Mouse (Mus musculus) brain, embryonic 18.5 days (tissue): ENCODE measurements around the gene Clpp.

Source experiments
- DNase-seq: peaks from one replicate; pipeline ENCODE4 v3.0.0-alpha.2; 2012; ENCODE audit warnings: low read depth, low spot score

Clpp gene

GRCm38 (mm10) chr17:56990115-56990746 lies at the start of gene Clpp:
Gene Clpp (plus strand): TSS chr17:56990305.
- DNase-seq: peak; percentile 95

- DNase-seq: no peak
Measured at GRCm38 (mm10) chr17:56950915-56951314, 39.2 kb upstream of the Clpp start.

DNA sequence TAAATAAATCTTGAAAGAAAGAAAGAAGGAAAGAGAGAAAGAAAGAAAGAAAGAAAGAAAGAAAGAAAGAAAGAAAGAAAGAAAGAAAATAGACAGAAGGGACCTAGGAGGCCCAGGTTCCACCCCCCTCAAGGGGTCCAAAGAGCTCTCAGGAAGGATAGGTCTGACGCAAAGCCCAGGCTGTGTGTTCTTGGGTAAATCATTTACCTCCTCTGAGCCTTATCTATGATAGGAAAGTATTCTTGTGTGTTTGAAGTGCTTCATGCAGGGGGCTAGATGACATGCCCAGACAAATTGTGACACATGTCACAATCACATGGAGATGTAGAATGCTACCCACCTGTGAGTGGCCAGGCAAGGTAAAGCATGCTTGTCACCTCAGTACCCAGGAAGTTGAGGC lies 37.5 kb upstream of the Clpp start:
- no peak for DNase-seq

DNA sequence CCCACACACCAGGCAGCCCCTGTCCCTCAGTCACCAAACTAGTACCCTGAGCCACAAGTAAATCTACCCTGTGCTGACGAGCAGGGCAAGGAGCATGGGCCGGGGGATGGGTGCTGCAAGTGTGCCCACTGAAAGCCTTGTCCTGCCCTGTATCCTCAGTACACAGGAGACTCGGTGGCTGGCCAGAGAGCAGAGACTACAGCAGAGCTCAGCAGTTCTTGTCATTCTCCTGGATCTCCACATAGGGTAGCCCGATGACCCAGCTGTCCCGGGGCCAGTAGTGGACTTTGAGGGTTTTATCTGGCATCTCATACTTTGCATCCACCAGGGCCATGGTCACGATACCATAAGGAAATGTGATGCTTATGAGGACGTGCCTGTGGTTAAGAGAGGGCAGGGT lies 35.2 kb upstream of the Clpp start:
- DNase-seq: no peak

- DNase-seq: no peak
Measured at GRCm38 (mm10) chr17:56957763-56958429, 32.2 kb upstream of the Clpp start.

GRCm38 (mm10) chr17:56958667-56959066 lies 31.4 kb upstream of the Clpp start:
- no peak for DNase-seq

- no peak for DNase-seq
Measured at GRCm38 (mm10) chr17:56961880-56962279, 28.2 kb upstream of the Clpp start.

- no peak for DNase-seq
Measured at GRCm38 (mm10) chr17:56962642-56963405, 27.3 kb upstream of the Clpp start.

DNA sequence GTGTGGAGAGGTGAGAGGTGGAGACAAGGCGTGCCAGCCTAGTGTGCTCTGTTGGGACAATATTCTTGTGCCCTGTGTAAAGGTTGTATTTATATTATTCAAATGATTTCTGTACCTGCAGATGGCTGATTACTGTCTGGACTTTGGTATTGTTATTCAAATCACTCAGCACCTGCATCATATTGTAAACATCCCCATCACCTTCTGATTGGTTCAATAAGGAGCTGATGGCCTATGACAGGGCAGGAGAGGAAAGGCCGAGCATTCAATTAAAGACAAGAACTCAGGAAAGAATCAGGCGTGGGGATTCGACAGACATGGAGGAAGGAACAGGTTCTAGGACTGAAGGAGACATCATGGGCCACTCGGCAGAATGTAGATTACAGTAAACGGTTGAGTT lies 26.5 kb upstream of the Clpp start:
- no peak for DNase-seq

- DNase-seq: no peak
Measured at GRCm38 (mm10) chr17:56969321-56969720, 20.8 kb upstream of the Clpp start.

DNA sequence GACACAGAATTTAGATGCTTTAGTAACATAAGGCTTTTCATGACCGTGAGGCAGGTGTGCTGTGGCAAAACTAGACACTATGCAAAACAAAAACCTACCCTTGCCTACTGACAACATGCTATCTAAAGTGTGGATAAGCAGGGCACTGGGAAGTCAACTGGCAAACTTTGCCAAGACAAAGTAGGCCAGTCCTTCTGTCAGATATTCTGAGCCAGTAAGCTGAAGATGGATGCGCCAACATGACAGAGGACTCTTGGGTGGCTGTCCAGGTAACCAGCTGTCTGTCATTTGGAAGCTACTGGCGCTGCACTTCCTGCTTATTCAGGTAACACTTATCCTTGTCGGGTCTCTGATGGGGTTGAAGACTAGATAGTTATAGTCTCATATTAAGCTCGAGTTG lies 20.0 kb upstream of the Clpp start:
- DNase-seq: no peak

DNA sequence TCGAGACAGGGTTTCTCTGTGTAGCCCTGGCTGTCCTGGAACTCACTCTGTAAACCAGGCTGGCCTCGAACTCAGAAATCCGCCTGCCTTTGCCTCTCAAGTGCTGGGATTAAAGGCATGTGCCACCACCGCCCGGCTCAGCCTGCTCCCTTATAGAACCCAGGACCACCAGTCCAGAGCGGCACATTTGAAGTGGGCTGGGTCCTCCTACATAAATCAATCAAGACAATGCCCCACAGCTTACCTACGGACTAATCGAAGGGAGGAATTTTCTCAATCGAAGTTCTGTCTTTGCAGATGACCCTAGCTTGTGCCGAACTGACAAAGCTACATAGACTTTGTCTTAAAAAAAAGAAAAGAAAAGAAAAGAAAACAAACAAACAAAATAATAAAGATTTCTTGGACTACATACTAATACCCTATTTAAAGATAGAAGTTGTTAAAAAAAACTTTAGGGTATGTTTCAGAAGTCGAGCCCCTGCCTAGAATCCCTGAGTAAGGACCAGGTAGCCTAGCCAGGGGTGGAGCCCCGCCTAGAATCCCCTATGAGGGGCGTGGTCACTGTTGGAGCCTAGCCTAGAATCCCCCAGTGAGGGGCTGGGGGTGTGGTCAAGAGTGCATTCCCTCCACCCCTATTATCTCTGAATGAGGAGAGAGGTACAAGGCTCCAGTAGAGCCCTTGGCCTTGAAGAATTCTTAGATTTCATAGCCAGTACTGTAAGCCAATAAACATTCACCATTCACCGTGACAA lies 16.0 kb upstream of the Clpp start:
- no peak for DNase-seq

DNA sequence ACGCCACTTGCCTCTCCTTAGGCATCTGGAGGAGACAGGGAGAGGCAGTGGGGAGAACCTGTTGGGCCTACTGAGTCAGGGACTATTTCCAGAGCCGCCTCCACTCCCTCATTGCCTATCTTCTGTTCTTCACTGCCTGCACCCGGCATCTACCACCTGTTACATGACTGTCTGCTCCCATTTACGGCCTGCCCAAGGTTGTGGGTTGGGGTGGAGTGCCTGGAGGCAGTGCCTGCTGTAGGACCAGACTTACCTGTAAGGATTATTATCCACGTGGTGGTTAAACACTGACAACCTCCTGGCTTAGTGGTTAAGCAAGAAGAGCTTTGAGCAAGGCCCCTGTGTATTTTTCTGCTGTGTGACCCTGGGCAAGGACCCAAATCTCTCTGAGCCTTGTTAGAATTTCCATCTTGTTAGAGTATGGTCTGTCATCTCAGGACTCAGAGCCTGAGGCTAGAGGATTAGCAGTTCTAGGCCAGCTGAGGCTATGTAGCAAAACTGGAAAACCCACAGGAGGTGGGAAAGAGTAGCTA lies 15.3 kb upstream of the Clpp start:
- no peak for DNase-seq

- no peak for DNase-seq
Measured at GRCm38 (mm10) chr17:56975391-56975790, 14.7 kb upstream of the Clpp start.

DNA sequence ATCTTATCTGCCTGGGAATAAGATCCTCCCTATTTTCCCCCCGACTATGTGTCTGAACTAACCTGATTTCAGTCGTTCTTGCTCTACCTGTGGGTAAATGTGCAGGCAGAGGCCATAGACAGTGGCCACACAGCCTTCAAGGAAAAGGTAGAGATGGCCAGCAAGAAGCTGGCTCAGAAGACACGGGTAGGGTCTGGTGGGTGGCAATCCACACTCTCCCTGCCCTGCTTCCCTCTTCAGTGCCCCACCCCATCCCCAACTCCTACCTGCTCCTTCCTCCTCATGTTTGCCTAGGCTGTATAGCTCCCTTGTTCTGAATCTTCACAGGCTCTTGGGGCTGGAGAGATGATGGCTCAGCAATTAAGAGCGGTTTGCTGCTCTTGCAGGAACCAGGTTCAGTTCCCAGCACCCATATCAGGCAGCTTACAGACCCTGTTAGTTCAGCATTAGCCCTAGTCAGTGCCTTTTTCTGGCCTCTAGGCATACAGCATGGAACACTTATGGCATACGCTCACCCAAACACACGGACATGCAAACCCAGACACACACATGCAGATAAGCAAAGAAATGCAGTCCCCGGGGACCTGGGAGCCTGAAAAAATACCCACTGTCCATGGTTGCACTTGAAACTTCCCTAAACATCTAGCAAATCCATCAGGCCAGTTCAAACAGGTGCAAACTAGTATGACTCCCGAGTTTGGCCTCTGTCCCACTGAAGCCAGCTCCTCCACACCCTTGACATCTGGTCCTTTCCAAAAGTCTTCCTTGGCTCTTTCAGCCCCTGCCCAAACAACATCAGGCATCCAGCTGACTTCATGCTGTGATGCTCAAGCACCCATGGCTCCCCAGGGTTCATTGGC lies 13.3 kb upstream of the Clpp start:
- no peak for DNase-seq

- DNase-seq: no peak
Measured at GRCm38 (mm10) chr17:56979524-56979923, 10.6 kb upstream of the Clpp start.

DNA sequence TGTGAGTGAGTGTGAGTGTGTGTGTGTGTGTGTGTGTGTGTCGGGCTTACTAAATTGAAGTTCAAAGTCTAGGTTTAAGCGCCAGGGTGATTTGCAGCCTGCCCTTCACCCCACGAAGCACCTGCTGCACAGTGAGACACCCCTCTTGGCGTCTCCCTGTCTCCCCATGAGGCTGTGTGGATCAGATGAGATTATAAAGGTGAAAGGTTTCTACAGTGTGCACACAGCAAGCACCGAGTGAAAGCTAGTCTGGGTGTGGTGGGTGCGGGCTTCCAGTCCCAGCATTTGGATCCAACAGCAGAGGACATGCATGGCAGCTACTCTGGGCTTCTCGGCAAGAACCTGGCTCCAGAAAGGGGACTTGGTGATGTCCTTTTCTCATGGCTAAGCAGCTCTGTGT lies 9.1 kb upstream of the Clpp start:
- DNase-seq: no peak

GRCm38 (mm10) chr17:56982013-56982412 lies 8.1 kb upstream of the Clpp start, which contains the start of gene Acer1:
Gene Acer1 (minus strand): TSS chr17:56982126.
- DNase-seq: no peak

DNA sequence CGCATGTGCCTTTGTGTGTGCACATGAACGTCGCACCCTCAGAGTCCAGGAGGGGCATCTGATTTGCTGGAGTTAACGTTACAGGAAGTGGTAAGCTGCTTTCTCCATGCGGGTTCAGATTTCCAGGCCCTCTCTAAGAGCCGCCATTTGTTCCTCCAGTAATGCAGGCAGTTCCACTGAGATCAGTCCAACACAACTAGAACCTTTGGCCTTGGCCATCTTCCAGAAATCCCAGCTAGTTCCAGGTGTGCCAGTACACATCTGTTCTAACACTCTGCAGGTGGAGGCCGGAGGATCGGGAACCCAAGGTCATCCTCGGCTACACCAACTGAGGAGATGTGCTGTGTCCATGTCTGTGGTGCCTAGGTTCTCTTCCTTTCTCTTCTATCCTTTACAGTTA lies 5.2 kb upstream of the Clpp start:
- no peak for DNase-seq

DNA sequence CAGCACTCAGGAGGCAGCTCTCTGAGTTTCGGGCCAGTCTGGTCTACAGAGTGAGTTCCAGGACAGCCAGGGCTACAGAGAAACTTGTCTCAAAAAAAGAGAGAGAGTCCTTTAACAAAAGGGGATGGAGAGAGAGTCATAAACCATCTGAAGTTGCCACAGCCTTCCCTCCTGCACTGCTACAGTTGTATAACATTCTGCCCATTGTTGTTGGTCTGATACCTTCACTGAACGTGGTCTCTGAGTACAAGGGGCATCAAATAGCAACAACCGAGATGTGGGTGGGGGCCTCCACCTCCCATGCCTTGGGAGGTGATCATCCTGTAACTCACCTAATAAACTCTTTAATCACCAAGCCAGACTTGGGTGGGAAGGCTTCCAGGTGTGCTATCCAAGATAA lies 4.4 kb upstream of the Clpp start:
- DNase-seq: no peak
